Mouse (Mus musculus) fibroblast of lung, adult 2 months (primary cell): ENCODE data around the gene Anapc2.

Experiments
- DNase-seq: peaks from one replicate; pipeline ENCODE4 v3.0.0-alpha.2; 2011; ENCODE audit warnings: low read depth

Anapc2 gene

DNA sequence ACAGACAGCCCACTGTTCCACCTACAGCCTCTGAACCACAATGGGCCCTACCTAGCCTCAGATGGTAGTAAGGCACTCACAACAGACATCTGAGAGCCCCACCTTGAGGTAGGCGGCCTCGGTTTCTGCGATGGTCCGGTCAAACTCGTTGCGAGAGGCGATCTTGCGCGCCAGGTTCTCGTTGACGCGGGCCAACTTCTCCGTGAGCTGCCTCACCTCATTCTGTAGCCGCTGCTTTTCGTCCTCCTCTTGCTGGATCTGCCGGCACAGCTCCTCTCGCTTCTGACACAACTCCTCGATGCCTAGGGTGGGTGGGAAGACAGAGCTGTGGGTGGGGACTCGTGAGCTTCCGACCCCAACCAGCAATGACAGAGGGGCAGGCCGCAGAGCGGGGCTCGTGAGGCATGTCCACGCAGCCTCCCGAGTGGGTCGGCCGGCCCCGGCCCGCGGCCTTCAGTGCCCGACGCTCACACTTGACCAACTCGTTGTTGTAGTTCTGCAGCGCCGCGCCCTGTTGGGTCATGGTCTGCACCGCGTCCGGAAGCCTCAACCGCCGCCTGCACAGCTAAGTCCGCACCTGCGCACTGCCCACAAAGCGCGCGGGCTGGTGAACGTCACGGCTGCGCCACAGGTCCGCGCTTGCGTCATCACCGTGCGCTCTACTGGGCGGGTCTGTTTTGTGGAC is at the start of gene Anapc2, which contains the start of gene Ssna1:
TSS of gene Anapc2 (plus strand) at position 652 of the 685 bp plus-strand sequence.
TSS of gene Ssna1 (minus strand) at position 612 of the 685 bp plus-strand sequence.
- peak; percentile 93 for DNase-seq

DNA sequence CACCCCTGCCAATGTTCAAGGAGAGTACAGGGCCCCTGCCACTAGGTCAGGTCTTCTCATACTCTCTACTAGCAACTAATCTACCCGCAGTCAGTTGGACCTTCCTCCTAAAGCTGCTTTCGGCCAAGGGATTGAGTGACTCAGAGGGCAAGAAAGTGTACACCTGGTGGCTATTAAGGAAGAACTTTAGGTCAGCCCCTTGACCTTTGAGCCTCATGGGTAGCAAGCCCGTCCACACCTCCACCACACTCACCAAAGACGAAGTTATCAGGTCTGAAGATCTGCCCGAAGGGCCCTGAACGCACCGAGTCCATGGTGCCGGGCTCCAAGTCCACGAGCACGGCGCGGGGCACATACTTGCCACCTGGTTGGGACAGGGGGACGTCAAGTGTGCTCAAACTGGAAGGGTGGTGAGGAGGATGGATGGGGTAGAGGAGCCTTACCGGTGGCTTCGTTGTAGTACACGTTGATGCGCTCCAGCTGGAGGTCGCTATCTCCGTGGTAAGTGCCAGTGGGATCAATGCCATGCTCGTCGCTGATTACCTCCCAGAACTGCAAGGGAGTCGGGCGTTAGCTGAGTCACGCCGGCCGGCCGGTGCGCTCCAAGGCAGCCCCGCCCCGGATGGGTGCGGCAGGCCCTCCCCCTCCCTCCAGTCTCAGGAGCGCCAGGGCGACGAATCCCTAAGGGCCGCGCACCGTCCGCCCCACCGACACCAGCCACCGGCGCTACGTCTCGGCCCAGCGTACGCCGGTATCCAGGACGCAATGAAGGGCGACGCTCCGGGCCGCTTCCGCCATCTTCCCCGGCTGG is 48.4 kb upstream of the Anapc2 start:
- DNase-seq = peak; percentile 33

DNA sequence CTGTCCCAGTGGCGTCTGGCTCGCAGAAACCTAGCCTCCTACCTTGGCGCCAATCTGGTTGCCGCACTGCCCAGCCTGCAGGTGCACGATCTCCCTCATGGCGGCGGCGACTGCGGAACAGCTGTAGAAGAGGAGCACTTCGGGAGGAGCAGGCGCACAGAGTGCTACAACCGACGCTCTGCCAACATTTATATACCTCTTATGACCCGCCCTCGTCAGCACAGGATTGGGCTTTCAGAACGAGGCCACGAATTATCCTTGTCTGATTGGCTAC is 47.8 kb upstream of the Anapc2 start, which contains the start of gene Tubb4b:
TSS of gene Tubb4b (minus strand) at position 211 of the 274 bp plus-strand sequence.
- DNase-seq = no peak

- DNase-seq = peak; percentile 99
Measured at GRCm38 (mm10) chr2:25224766-25225752, 47.2 kb upstream of the Anapc2 start.

- DNase-seq = no peak
Measured at GRCm38 (mm10) chr2:25225811-25226379, 46.4 kb upstream of the Anapc2 start.

DNA sequence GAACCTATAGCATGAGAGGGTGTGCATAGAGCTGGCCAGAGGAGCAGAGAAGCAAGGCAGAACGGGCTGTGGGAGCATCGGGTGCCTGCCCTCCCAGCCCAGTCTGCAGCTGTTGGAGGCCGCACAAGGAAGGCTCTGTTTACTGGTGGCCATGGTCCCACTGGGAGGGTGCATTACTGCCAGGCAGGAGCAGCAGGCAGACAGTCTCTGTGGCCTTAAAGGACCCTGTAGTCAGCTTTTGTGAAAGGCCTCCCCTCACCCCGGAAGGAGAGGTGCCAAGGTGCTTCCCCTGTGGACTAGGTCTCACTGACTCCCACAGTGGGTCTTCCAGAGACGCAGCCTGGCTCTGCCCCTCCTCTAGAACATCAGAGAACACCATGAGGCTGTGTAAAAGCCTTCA is 45.4 kb upstream of the Anapc2 start:
- no peak for DNase-seq

DNA sequence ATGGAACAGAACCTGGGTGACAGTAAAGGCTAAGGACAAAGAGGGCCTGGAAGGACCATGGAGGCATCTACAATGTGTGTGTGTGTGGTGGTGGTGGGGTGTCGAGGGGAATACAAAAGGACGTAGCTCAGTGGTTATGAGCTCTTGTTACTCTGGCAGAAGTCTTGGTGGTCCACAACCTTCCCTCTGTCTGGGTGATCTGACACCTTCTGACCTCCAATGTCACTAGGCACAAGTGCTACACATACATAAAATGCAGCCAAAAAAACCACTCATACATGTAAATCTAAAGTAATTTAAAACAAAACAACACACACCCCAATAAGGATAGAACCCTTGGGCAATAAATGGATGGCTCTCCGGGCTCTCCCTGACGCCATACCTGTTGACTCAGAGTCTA is 44.9 kb upstream of the Anapc2 start:
- DNase-seq = no peak

DNA sequence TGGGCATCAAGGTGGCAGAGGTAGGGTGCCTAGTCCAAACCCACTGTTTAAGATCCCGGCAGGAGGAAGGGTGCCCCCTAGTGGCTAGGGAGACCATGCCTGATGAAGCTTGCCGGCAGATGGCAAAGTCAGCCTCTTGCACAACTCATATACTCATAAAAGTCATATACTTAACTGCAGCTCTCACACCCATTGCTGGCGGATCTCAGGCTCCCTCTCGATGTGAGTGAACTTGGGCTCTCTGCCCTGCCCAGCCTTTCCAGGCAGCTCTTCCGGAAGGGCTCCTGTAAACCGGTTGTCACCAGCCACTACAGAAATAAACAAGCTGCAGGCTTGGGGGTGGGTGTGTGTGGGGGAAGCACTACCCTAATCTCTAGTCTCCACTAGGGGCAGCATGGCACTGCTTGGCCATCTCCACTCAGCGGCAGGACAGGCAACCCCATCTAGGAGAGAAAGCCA is 43.8 kb upstream of the Anapc2 start:
- DNase-seq = peak; percentile 87

GRCm38 (mm10) chr2:25228995-25229530 is 43.2 kb upstream of the Anapc2 start:
- DNase-seq = no peak

GRCm38 (mm10) chr2:25229582-25229981 is 42.7 kb upstream of the Anapc2 start:
- DNase-seq = no peak

- no peak for DNase-seq
Measured at GRCm38 (mm10) chr2:25230581-25230980, 41.7 kb upstream of the Anapc2 start.

DNA sequence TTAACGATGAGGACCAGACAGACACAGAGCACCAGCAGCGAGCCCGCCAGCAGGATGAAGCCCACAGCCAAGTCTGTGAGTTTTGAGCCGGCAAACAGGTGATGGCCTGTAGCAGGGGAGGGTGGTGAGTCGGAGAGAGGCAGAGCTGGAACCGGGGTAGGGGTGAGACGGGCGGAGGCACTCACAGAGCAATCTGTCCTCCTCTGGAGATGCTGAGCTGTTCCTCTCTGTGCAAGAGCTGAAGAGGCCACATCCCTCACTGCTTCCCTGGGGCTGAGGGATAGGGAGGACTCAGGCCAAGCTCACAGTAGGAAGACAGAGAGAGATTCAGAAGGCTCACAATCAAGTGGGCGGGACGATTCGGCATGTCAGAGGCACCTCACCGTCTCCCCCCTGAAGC is 41.2 kb upstream of the Anapc2 start:
- DNase-seq = no peak

DNA sequence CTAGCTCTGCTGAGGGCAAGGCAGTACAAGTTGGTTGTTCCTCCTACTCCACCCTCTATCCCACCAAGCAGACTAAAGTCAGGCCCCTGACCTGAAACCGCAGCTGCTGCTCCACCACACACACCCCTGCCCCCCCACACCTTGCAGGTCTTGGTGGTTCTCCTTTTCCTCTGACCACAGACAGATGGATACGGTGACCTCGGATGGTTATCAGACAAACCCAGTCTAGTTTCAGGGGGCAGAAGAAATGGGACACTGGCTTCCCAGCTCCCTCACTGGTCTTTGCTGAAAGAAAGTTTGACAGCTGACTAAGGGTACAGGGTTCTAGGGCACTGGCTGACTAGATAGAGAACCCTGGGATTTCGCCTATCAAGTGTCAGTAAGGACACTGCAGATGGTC is 38.9 kb upstream of the Anapc2 start:
- no peak for DNase-seq

GRCm38 (mm10) chr2:25234050-25234449 is 38.2 kb upstream of the Anapc2 start, which contains the start of gene Slc34a3:
Gene Slc34a3, minus strand, starts transcription at chr2:25234364.
- DNase-seq = no peak

DNA sequence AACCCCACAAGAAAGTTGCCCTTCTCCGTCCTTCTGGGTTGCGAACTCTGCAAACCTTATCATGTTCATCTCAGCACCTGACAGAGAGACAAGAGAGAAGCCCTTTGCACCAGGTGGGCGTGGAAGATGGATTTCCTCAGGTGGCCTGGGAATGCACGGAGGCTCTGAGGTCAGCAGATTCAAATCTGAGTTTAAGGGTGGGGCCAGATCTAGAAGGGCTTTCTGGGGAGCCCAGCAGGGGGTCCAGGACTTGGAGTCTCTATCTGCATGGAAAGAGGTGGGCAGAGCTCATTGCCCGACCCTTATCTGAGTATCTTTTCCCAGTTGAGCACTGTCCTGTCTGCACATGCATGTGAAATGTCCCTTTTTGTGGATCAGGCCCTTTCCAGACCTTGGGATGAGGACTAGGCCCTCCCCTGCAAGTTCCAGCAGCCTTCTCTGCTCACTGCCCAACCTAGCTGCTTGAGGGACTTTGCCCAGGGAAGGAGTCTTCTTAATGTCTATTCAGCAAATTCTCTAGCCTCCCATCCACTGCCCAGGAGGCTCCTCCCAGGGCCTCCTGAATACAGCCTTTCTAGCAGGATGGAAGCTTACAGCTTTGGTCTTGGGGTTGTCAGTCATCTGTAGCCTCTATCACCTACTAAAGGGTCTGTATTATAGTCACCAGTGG is 37.6 kb upstream of the Anapc2 start:
- DNase-seq = no peak

DNA sequence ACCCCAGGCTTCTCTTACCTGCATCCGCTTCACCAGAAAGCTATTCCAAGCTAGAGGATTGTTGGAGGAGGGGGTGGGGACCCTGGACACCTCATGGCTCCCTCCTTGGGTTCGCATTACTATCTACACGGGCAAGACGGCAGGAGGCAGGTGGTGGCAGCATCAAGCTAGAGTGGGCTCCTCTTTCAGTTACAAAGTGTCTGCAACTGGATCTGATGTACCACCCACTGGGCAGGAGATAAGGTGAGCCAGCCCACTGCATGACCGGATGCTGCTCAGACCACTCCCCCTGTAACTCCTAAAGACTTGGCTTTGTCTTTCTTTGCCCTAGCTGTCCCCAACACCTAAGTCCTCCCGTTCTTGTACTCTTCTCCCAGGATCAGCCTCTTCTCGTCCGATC is 35.7 kb upstream of the Anapc2 start, which contains the start of gene Rnf224:
TSS of gene Rnf224 (minus strand) at position 174 of the 400 bp plus-strand sequence.
- DNase-seq = no peak

- DNase-seq = no peak
Measured at GRCm38 (mm10) chr2:25237522-25237921, 34.8 kb upstream of the Anapc2 start.

GRCm38 (mm10) chr2:25238106-25238505 is 34.2 kb upstream of the Anapc2 start:
- no peak for DNase-seq

- no peak for DNase-seq
Measured at GRCm38 (mm10) chr2:25239766-25240165, 32.5 kb upstream of the Anapc2 start.

DNA sequence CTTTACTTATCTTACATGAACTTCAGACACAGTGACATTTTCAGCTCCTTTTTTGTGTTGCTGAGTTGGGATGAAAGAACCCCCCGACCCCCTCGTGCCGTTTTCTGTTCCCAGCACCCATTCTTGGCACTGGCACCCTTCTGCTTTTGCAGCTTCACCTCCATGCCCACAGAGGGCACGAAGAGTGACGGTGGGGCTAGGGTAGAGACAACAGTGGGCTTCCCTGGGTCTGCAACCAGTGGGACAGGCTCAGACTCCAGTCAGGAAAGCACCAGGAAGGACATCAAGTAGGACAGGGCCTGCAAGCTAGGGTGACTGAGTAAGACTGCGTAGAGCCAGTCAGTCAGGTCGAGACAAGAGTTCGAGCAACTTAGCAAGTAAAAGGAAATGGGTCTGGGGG is 32.0 kb upstream of the Anapc2 start:
- DNase-seq = no peak
